Mouse (Mus musculus): ENCODE data around the gene Gper1. TPM values are rescaled to one million over a fixed set of nuclear protein-coding genes. Genes with fewer than 3 reads are reported as not detected.
"Not testable (repeated sequence)": the region's sequence is repeated elsewhere in the genome, so short reads cannot be mapped to it uniquely, and the experiment has no call there.

The Gper1 gene
- polyA plus RNA-seq, 1 experiment from 2014 or later, result 5.7 TPM

- no peak overlapping the region for H3K4me2 ChIP-seq
- H3K9me3 ChIP-seq, result no peaks in the 10 kb centered on the region
- no peak overlapping the region for H3K4me3 ChIP-seq
- H3K27ac ChIP-seq, result no peak overlapping the region
- ATAC-seq (ENCODE audit: insufficient number of reproducible peaks, low FRiP score, low TSS enrichment, low read depth), result no peak
- no peaks in the 10 kb centered on the region for H3K27me3 ChIP-seq
- H3K9ac ChIP-seq, result no peak overlapping the region
- H3K36me3 ChIP-seq, result no peaks in the 10 kb centered on the region
- peaks cover 55% of the 10 kb centered on the region for H3K4me1 ChIP-seq
- WGBS, result 82% methylated on average over 9 of the region's 9 CpGs
Observed at GRCm38 (mm10) chr5:139383234-139383633, 39.7 kb upstream of the Gper1 start.

GRCm38 (mm10) chr5:139384531-139384930 is 38.4 kb upstream of the Gper1 start:
- H3K4me3 ChIP-seq, result no peak overlapping the region
- WGBS, result 57% methylated on average over 10 of the region's 10 CpGs
- H3K36me3 ChIP-seq, result no peaks in the 10 kb centered on the region
- peaks cover 55% of the 10 kb centered on the region for H3K4me1 ChIP-seq
- H3K27ac ChIP-seq, result no peak overlapping the region
- no peak for ATAC-seq (ENCODE audit: insufficient number of reproducible peaks, low FRiP score, low TSS enrichment, low read depth)
- H3K9me3 ChIP-seq, result no peaks in the 10 kb centered on the region
- H3K27me3 ChIP-seq, result no peaks in the 10 kb centered on the region
- no peak overlapping the region for H3K9ac ChIP-seq
- H3K4me2 ChIP-seq, result no peak overlapping the region

GRCm38 (mm10) chr5:139386047-139386446 is 36.9 kb upstream of the Gper1 start:
- no peak overlapping the region for H3K4me2 ChIP-seq
- H3K36me3 ChIP-seq, result no peaks in the 10 kb centered on the region
- no peak for ATAC-seq (ENCODE audit: insufficient number of reproducible peaks, low FRiP score, low TSS enrichment, low read depth)
- H3K9ac ChIP-seq, result no peak overlapping the region
- peaks cover 52% of the 10 kb centered on the region for H3K4me1 ChIP-seq
- no peak overlapping the region for H3K4me3 ChIP-seq
- no peaks in the 10 kb centered on the region for H3K27me3 ChIP-seq
- 85% methylated on average over 5 of the region's 5 CpGs for WGBS
- H3K27ac ChIP-seq, result no peak overlapping the region
- no peaks in the 10 kb centered on the region for H3K9me3 ChIP-seq

GRCm38 (mm10) chr5:139387329-139388194 is 35.4 kb upstream of the Gper1 start:
- Histone ChIP-seq H3K9ac (no peak overlapping the region), H3K36me3 (no peaks in the 10 kb centered on the region), H3K4me2 (no peak overlapping the region), H3K9me3 (no peaks in the 10 kb centered on the region), H3K4me1 (peaks cover 43% of the 10 kb centered on the region), H3K27me3 (no peaks in the 10 kb centered on the region), H3K27ac (peak overlapping the region; percentile 82), H3K4me3 (no peak overlapping the region)
- WGBS, result 56% methylated on average over 10 of the region's 10 CpGs
- ATAC-seq (ENCODE audit: insufficient number of reproducible peaks, low FRiP score, low TSS enrichment, low read depth), result 0 out of 2 replicates have a peak, but pooled peaks have one; percentile 31

- Histone ChIP-seq H3K27ac (peak overlapping the region; percentile 82), H3K9ac (no peak overlapping the region), H3K4me3 (no peak overlapping the region), H3K4me1 (peaks cover 41% of the 10 kb centered on the region), H3K9me3 (no peaks in the 10 kb centered on the region), H3K36me3 (peaks cover 5% of the 10 kb centered on the region; the same call in 1 of the 2 replicates), H3K27me3 (no peaks in the 10 kb centered on the region), H3K4me2 (no peak overlapping the region)
- 52% methylated on average over 4 of the region's 4 CpGs for WGBS
- ATAC-seq (ENCODE audit: insufficient number of reproducible peaks, low FRiP score, low TSS enrichment, low read depth), result no peak
Observed at GRCm38 (mm10) chr5:139388195-139388570, 34.8 kb upstream of the Gper1 start.

GRCm38 (mm10) chr5:139388694-139389675 is 34.0 kb upstream of the Gper1 start:
- H3K4me1 ChIP-seq, result peaks cover 41% of the 10 kb centered on the region
- ATAC-seq (ENCODE audit: insufficient number of reproducible peaks, low FRiP score, low TSS enrichment, low read depth), result no peak
- no peaks in the 10 kb centered on the region for H3K9me3 ChIP-seq
- no peak overlapping the region for H3K4me2 ChIP-seq
- H3K9ac ChIP-seq, result no peak overlapping the region
- peaks cover 9% of the 10 kb centered on the region; the same call in 1 of the 2 replicates for H3K36me3 ChIP-seq
- no peaks in the 10 kb centered on the region for H3K27me3 ChIP-seq
- peak overlapping the region; percentile 82 for H3K27ac ChIP-seq
- WGBS, result 40% methylated on average over 17 of the region's 17 CpGs
- no peak overlapping the region for H3K4me3 ChIP-seq

- Histone ChIP-seq H3K9ac (no peak overlapping the region), H3K27me3 (no peaks in the 10 kb centered on the region), H3K27ac (peak overlapping the region; percentile 82), H3K4me3 (no peak overlapping the region), H3K9me3 (no peaks in the 10 kb centered on the region), H3K4me2 (no peak overlapping the region; the same call in 1 of the 2 replicates), H3K36me3 (peaks cover 9% of the 10 kb centered on the region; the same call in 1 of the 2 replicates), H3K4me1 (peaks cover 37% of the 10 kb centered on the region)
- WGBS, result 16% methylated on average over 6 of the region's 6 CpGs
- no peak; the same call in 1 of the 2 replicates for ATAC-seq (ENCODE audit: insufficient number of reproducible peaks, low FRiP score, low TSS enrichment, low read depth)
Observed at GRCm38 (mm10) chr5:139389676-139390061, 33.3 kb upstream of the Gper1 start.

GRCm38 (mm10) chr5:139390324-139391119 is 32.4 kb upstream of the Gper1 start:
- H3K9ac ChIP-seq; H3K9me3 ChIP-seq; H3K36me3 ChIP-seq; H3K27me3 ChIP-seq; H3K27ac ChIP-seq; H3K4me3 ChIP-seq; H3K4me2 ChIP-seq; ATAC-seq (ENCODE audit: insufficient number of reproducible peaks, low FRiP score, low TSS enrichment, low read depth): not testable (repeated sequence)
- WGBS, result 75% methylated on average over 5 of the region's 5 CpGs
- H3K4me1 ChIP-seq, result peaks cover 39% of the 10 kb centered on the region

- Histone ChIP-seq H3K27ac (no peak overlapping the region), H3K9me3 (no peaks in the 10 kb centered on the region), H3K4me1 (peaks cover 39% of the 10 kb centered on the region), H3K9ac (no peak overlapping the region), H3K4me3 (no peak overlapping the region), H3K36me3 (peaks cover 9% of the 10 kb centered on the region; the same call in 1 of the 2 replicates), H3K27me3 (no peaks in the 10 kb centered on the region), H3K4me2 (no peak overlapping the region)
- ATAC-seq (ENCODE audit: insufficient number of reproducible peaks, low FRiP score, low TSS enrichment, low read depth), result no peak
- WGBS, result 66% methylated on average over 11 of the region's 11 CpGs
Observed at GRCm38 (mm10) chr5:139391309-139391990, 31.5 kb upstream of the Gper1 start.

- Histone ChIP-seq H3K4me1 (peaks cover 37% of the 10 kb centered on the region), H3K9ac (no peak overlapping the region; the same call in 1 of the 2 replicates), H3K4me2 (no peak overlapping the region), H3K27me3 (no peaks in the 10 kb centered on the region), H3K9me3 (no peaks in the 10 kb centered on the region), H3K36me3 (peaks cover 9% of the 10 kb centered on the region; the same call in 1 of the 2 replicates), H3K27ac (no peak overlapping the region), H3K4me3 (no peak overlapping the region)
- WGBS, result 92% methylated on average over 37 of the region's 37 CpGs
- ATAC-seq (ENCODE audit: insufficient number of reproducible peaks, low FRiP score, low TSS enrichment, low read depth), result no peak
Observed at GRCm38 (mm10) chr5:139392219-139393196, 30.4 kb upstream of the Gper1 start.

Measured in limb, embryonic 15.5 days (tissue).